Mouse (Mus musculus): ENCODE measurements at regions not wholly inside any gene's neighbourhood (a gene's known extent, or its start where the extent isn't known, plus 50 kb on each side); places are given as distances from the start of the nearest gene placed in this dataset.

DNA sequence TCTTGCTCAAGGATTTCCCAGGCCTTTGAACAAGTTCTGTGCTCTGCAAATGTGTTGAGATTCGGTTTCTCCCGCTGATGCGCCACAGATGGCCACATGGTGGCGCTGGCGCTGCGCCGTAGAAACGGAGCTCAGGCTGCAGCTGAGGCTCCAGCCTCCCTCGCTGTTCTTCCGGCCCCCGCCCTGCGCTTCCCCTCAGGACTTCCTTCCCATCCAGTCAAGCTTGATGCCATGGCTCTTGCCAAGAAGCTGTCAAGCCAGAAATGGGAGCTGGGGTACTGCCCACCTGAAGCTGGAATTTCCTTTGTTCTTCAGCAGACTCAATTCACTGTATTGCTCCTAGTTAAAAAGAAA is 263.9 kb downstream of the Mpdz start:
- peak; percentile 75 to 81 for DNase-seq (ENCODE audit: low spot score in 2 of 2)

DNA sequence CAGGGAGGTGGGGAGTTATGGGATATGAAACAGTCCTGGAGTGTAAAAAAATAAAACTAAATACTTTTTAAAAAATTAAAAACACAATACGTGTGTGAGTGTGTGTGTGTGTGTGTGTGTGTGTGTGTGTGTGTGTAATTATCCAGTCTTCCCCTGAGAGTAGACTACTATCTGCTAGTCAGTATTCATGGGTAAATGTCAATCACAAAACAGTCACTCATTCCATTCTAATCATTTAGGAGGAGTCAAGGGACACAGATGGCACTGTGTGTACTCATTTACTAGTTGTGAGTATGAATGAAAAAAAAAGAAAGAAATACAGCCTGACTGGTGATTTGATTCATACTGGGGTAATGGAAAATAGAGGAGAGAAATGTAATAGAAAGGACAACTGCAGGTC is 226.5 kb downstream of the Mpdz start:
- DNase-seq (ENCODE audit: low spot score in 2 of 2): no peak

DNA sequence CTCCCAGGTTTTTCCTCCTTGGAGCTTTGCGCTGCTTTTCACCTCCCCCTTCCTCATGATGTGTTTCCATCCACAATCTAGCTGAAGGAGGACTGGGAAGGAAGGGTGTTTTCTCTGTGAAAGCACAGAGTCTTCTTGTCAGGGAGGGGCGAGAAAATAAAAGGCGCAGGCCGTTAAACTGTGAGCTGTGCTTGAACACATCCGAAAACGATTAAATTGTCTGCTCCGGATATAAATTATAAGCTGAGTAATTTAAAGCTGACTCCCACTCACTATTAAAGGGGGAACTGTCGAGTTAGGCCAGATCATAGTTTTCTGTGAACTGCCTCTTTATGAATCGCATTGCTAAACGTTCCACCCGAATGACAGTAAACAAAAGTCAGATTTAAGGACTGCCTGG is 224.6 kb downstream of the Mpdz start:
- no peak for DNase-seq (ENCODE audit: low spot score in 2 of 2)

DNA sequence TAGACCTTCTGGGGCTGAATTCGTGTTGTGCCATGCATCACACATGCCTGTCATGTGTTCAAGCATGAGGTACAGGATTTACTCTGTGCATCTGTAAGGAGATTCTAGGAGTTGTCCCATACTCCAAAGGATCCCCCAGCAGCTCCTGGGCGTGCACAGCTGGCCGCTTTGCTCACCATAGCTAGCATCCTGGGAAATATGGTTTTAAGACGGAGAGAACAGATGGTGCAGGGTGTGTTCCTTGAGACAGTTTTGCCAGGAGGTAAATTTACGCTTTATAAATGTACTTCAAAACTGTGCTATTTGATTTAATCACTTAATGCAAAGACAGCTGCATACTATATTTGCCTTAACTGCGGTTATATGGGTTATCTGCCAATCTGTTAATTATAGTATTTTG is 220.6 kb downstream of the Mpdz start:
- DNase-seq (ENCODE audit: low spot score in 2 of 2): no peak

DNA sequence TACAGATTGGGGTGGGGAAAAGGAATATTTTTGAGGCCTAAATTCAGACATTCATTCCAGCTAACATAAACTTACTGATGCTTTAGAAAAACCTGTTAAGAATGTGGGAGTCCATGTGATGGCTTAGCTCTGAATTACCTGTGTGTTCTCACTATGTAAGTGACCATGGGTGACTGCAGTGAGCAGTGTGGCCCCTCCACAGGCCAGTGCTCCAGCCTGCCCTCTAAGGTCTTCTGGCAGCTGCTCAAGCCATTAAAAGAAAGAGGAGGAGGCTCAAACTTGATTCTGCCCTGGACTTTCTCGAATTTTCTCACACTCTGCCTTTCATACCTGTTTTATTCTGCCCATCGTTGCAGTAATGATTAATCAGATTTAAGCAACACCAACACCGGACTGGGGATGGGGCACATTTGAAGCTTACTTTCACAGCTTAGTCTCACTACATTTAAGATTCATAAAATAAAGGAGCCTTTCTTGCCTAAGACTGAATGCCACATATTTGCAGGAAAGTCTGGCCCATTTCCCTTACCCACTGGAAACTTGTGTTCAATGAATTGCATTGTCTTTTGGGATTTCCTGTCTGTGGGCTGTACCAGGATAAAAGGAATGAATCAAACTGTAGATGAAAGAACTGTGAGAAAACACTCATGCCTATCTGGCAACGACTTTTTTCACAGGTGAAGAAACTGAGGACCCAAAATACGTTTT is 220.0 kb downstream of the Mpdz start:
- no peak for DNase-seq (ENCODE audit: low spot score in 2 of 2)
